Mouse (Mus musculus): ENCODE measurements around the gene Car6. TPM values are rescaled to one million over a fixed set of nuclear protein-coding genes. Genes with fewer than 3 reads are reported as not detected.

Gene Car6
- total RNA-seq, 1 experiment = 0.18 TPM

DNA sequence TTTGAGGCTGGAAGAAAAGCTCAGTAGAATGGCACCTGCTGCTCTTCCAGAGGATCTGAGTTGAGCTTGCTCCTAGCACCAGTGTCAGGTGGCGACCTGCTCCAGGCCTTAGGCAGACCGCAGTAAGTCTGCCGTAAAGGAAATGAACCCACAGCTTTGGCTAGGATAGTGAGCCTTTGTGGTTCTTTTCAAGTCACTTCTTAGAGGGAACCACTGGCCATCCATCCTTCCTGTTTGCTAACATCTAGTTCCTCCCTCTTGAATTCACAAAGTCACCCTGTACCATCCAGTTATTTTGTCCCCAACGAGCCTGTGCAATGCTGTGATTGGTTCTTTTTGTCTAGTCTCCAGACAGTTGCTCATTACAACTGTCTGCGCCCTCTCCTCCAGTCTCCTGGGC, 41.6 kb upstream of the Car6 start:
- TF ChIP-seq ZNF384 (IDR thresholded peaks at IDR 0.05; ENCODE audit: low read depth, low read length) = no peak
- no peak for TF ChIP-seq CHD2 (IDR thresholded peaks at IDR 0.05; ENCODE audit: low read depth, low read length)
- no peak for DNase-seq (ENCODE audit: low read depth, low spot score)
- Histone ChIP-seq H3K9me3 (ENCODE audit: control insufficient read depth, insufficient read depth, low read depth, low read length) (no peaks in the 10 kb centered on the region), H3K36me3 (ENCODE audit: control insufficient read depth, insufficient read depth, low read length, poor library complexity, severe bottlenecking) (peaks cover 91% of the 10 kb centered on the region), H3K4me1 (ENCODE audit: control insufficient read depth in 2 of 2, insufficient read depth in 2 of 2, low read length in 2 of 2, poor library complexity in 1 of 2) (peaks cover 2 to 8% of the 10 kb centered on the region in 2 experiments; a peak in 1 of 4 replicates), H3K27ac (ENCODE audit: insufficient read depth, low read depth, low read length, poor library complexity, severe bottlenecking) (no peak overlapping the region), H3K4me3 (ENCODE audit: insufficient read depth in 1 of 2, low read depth in 1 of 2, low read length in 2 of 2, poor library complexity in 1 of 2, severe bottlenecking in 1 of 2) (peak overlapping the region in 1 of 2 experiments; percentile 5; a peak in 1 of 4 replicates), H3K9ac (ENCODE audit: insufficient read depth, low read depth, low read length, poor library complexity, severe bottlenecking) (no peak overlapping the region)
- in situ Hi-C loops (cut with MboI; ENCODE audit: low sequenced_read_pairs in 2 of 2, unreplicated experiment in 2 of 2) = no loop called here

DNA sequence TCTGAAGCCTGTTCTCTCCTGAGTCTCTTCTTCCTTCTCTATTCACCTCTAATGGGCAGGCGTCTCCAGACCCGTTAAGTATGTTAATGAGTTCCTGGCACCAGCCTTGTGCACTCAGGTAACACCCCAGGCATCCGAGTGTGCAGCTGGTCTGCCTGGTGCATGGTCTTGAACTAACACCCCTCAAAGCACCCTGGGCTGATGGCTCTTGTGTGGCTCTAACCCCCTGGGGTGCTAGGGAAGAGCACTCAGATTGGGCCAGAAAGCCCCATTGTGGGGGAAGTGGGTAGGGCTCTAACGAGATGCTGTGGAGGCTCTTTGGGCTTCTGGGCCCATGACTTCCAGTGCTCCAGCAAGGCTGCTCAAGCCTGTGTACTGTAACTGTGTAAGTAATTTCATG, 40.6 kb upstream of the Car6 start:
- H3K9ac ChIP-seq (ENCODE audit: insufficient read depth, low read depth, low read length, poor library complexity, severe bottlenecking) = no peak overlapping the region

DNA sequence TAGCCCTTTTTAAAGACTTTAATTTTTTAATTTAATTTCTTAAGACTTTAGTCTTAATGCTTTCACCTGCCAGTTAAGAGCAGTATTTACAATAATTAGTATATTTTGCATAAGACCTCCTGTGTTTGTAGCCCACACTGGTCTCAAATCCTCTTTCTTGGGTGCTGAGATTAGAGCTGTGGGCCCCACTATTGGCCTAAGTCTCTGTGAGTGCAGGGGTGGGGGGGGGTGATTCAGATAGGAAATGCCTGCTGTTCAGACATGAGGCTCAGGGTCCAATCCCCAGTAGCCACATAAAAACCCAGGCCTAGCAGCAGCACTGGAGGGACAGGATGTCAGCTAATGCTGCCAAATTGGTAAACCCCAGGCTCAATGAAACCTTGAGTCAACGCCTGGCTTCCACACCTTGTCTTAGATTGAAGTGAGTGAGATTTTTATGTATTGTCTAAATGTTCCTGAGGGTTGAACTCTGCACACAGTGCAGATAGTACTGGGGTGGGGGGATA, 39.3 kb upstream of the Car6 start:
- H3K4me1 ChIP-seq (ENCODE audit: control insufficient read depth in 2 of 2, insufficient read depth in 2 of 2, low read length in 2 of 2, poor library complexity in 1 of 2) = peaks cover under 1 to 9% of the 10 kb centered on the region in 2 experiments; a peak in 2 of 4 replicates
- H3K36me3 ChIP-seq (ENCODE audit: control insufficient read depth, insufficient read depth, low read length, poor library complexity, severe bottlenecking) = peaks cover 75% of the 10 kb centered on the region
- TF ChIP-seq CHD2 (IDR thresholded peaks at IDR 0.05; ENCODE audit: low read depth, low read length) (no peak), MAFK (IDR thresholded peaks at IDR 0.05; ENCODE audit: insufficient read depth, low read depth, low read length) (no peak), HCFC1 (IDR thresholded peaks at IDR 0.05; ENCODE audit: borderline replicate concordance, insufficient read depth, low read length) (no peak), ZC3H11A (IDR thresholded peaks at IDR 0.05; ENCODE audit: borderline replicate concordance, low read depth, low read length) (no peak), ZNF384 (IDR thresholded peaks at IDR 0.05; ENCODE audit: low read depth, low read length) (no peak)
- peak overlapping the region; percentile 66; the same call in 1 of the 2 replicates for H3K9ac ChIP-seq (ENCODE audit: insufficient read depth, low read depth, low read length, poor library complexity, severe bottlenecking)
- no peak for DNase-seq (ENCODE audit: low read depth, low spot score)
- no peak overlapping the region for H3K27ac ChIP-seq (ENCODE audit: insufficient read depth, low read depth, low read length, poor library complexity, severe bottlenecking)
- in situ Hi-C loops (cut with MboI; ENCODE audit: low sequenced_read_pairs in 2 of 2, unreplicated experiment in 2 of 2) = no loop called here
- no peaks in the 10 kb centered on the region for H3K9me3 ChIP-seq (ENCODE audit: control insufficient read depth, insufficient read depth, low read depth, low read length)
- peak overlapping the region; percentile 23 to 52 for H3K4me3 ChIP-seq (ENCODE audit: insufficient read depth in 1 of 2, low read depth in 1 of 2, low read length in 2 of 2, poor library complexity in 1 of 2, severe bottlenecking in 1 of 2)

More for the DNA sequence above, 40.6 kb upstream of the Car6 start:
- Histone ChIP-seq H3K27ac (ENCODE audit: insufficient read depth, low read depth, low read length, poor library complexity, severe bottlenecking) (no peak overlapping the region), H3K4me1 (ENCODE audit: control insufficient read depth in 2 of 2, insufficient read depth in 2 of 2, low read length in 2 of 2, poor library complexity in 1 of 2) (peaks cover 0 to 8% of the 10 kb centered on the region in 2 experiments; a peak in 1 of 4 replicates), H3K36me3 (ENCODE audit: control insufficient read depth, insufficient read depth, low read length, poor library complexity, severe bottlenecking) (peaks cover 86% of the 10 kb centered on the region), H3K4me3 (ENCODE audit: insufficient read depth in 1 of 2, low read depth in 1 of 2, low read length in 2 of 2, poor library complexity in 1 of 2, severe bottlenecking in 1 of 2) (peak overlapping the region; percentile 7 to 11; a peak in 2 of 4 replicates), H3K9me3 (ENCODE audit: control insufficient read depth, insufficient read depth, low read depth, low read length) (no peaks in the 10 kb centered on the region)
- no peak for TF ChIP-seq ZC3H11A (IDR thresholded peaks at IDR 0.05; ENCODE audit: borderline replicate concordance, low read depth, low read length)
- no peak for TF ChIP-seq HCFC1 (IDR thresholded peaks at IDR 0.05; ENCODE audit: borderline replicate concordance, insufficient read depth, low read length)
- no peak for TF ChIP-seq ZNF384 (IDR thresholded peaks at IDR 0.05; ENCODE audit: low read depth, low read length)
- no peak for TF ChIP-seq CHD2 (IDR thresholded peaks at IDR 0.05; ENCODE audit: low read depth, low read length)
- no peak for TF ChIP-seq MAFK (IDR thresholded peaks at IDR 0.05; ENCODE audit: insufficient read depth, low read depth, low read length)
- in situ Hi-C loops (cut with MboI; ENCODE audit: low sequenced_read_pairs in 2 of 2, unreplicated experiment in 2 of 2) = no loop called here
- DNase-seq (ENCODE audit: low read depth, low spot score) = no peak

DNA sequence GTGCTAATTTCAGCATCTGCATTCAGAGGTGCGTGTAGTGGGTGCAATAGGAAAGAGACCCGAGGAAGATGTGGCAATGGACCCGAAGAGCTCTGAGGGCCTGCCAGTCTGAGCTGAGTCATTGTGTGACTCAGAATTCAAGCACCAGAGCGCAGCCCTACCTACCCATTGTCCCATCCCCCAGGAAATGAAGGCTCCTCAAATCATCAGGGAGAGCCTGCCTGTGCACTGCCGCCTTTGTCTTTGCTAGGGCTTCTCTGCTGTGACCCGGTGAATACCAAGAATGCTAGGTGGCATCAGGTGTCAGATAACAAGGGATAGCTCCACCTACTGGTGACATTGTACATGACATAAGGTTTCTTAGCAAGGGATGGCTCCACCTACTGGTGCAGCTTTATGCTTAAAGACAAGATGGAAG, 38.8 kb upstream of the Car6 start:
- H3K9ac ChIP-seq (ENCODE audit: insufficient read depth, low read depth, low read length, poor library complexity, severe bottlenecking) = peak overlapping the region; percentile 93
- TF ChIP-seq HCFC1 (IDR thresholded peaks at IDR 0.05; ENCODE audit: borderline replicate concordance, insufficient read depth, low read length) = peak; percentile 61; the same call in 1 of the 2 replicates
- peak; percentile 36; the same call in 1 of the 2 replicates for TF ChIP-seq ZC3H11A (IDR thresholded peaks at IDR 0.05; ENCODE audit: borderline replicate concordance, low read depth, low read length)
- TF ChIP-seq CHD2 (IDR thresholded peaks at IDR 0.05; ENCODE audit: low read depth, low read length) = peak; percentile 50; the same call in 1 of the 2 replicates
- TF ChIP-seq ZNF384 (IDR thresholded peaks at IDR 0.05; ENCODE audit: low read depth, low read length) = 0 out of 2 replicates have a peak, but pooled peaks have one; percentile 6
- peak; percentile 96 for TF ChIP-seq MAFK (IDR thresholded peaks at IDR 0.05; ENCODE audit: insufficient read depth, low read depth, low read length)

More for the DNA sequence above, 38.8 kb upstream of the Car6 start:
- Histone ChIP-seq H3K4me3 (ENCODE audit: insufficient read depth in 1 of 2, low read depth in 1 of 2, low read length in 2 of 2, poor library complexity in 1 of 2, severe bottlenecking in 1 of 2) (peak overlapping the region; percentile 93 to 98), H3K9me3 (ENCODE audit: control insufficient read depth, insufficient read depth, low read depth, low read length) (no peaks in the 10 kb centered on the region), H3K4me1 (ENCODE audit: control insufficient read depth in 2 of 2, insufficient read depth in 2 of 2, low read length in 2 of 2, poor library complexity in 1 of 2) (peaks cover 5 to 10% of the 10 kb centered on the region in 2 experiments; a peak in 2 of 4 replicates), H3K36me3 (ENCODE audit: control insufficient read depth, insufficient read depth, low read length, poor library complexity, severe bottlenecking) (peaks cover 72% of the 10 kb centered on the region), H3K27ac (ENCODE audit: insufficient read depth, low read depth, low read length, poor library complexity, severe bottlenecking) (peak overlapping the region; percentile 85)
- DNase-seq (ENCODE audit: low read depth, low spot score) = peak; percentile 99
- in situ Hi-C loops (cut with MboI; ENCODE audit: low sequenced_read_pairs in 2 of 2, unreplicated experiment in 2 of 2) = no loop called here
